Mouse (Mus musculus): ENCODE measurements around the gene Pcyt1a. TPM values are rescaled to one million over a fixed set of nuclear protein-coding genes. Genes with fewer than 3 reads are reported as not detected.

Gene Pcyt1a
- total and polyA plus RNA-seq, 3 experiments, result 36.9 to 53.7 TPM; not detected in 1

DNA sequence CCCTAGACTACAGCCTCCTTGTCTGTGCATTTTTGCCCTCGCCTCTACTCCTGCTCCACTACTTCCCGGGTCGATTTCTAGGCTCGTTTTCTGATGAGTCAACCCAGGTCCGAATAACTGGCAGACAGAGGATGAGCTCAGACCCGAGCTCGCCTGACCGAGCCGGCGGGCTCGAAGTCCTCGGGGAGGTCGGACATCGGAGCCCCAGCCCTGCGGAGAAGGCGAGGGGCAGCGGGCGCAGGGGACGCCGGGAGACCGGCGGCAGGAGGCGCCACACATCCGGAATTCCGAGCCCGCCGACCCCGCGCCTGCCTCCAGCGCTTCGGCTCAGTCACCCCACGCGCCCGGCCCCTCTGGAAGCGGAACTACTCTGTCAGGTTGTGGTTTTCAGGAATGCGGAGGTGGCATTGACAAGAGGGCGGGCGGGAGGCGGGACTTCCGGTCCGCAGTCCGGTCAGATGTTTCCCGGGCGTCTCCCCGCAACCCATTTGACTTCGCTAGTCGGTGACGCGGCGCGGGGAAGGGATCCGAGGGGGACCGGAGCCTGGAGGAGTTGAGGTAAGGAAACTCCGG, at the start of gene Pcyt1a (continued):
- peak; percentile 82 for TF ChIP-seq NELFE (IDR thresholded peaks at IDR 0.05; ENCODE audit: low read depth, low read length)
- TF ChIP-seq UBTF (IDR thresholded peaks at IDR 0.05; ENCODE audit: borderline replicate concordance, insufficient read depth, low read depth, low read length), result peak; percentile 99
- TF ChIP-seq ETS1 (IDR thresholded peaks at IDR 0.05; ENCODE audit: low read depth, low read length), result peak; percentile 86

DNA sequence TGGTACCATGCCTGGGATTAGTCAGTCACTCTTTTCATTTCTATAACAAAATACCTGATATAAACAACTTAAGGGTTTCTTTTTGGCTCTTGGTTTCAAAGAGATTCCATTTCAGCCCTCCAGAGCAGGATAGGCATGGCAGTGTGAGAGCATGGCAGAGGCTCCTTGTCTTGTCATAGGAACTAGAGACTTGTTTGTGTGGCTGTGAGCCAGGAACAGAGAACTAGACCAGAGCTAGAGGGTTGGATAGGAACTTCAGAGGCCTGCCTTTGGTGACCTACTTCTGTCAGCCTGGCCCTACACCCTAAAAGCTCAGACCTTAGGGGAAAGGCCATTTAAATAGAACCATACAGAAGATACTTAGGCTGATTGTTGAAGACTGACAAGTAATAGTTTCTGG, 47.8 kb upstream of the Pcyt1a start:
- Histone ChIP-seq H3K4me3 (ENCODE audit: control insufficient read depth in 1 of 2, insufficient read depth in 1 of 2, low read depth in 2 of 2, low read length in 2 of 2) (no peak overlapping the region), H3K4me1 (ENCODE audit: control insufficient read depth in 1 of 2, insufficient read depth in 2 of 2, low read length in 2 of 2) (peaks cover 7 to 16% of the 10 kb centered on the region in 2 experiments), H3K9me3 (replicated peaks; ENCODE audit: insufficient read depth, low read length) (no peaks in the 10 kb centered on the region), H3K79me2 (ENCODE audit: control insufficient read depth, insufficient read depth, low read length, poor library complexity) (no peaks in the 10 kb centered on the region), H3K27ac (ENCODE audit: control insufficient read depth, low read depth, low read length) (no peak overlapping the region), H3K36me3 (ENCODE audit: control insufficient read depth in 1 of 2, insufficient read depth in 2 of 2, low read length in 2 of 2) (peaks cover 8 to 28% of the 10 kb centered on the region in 2 experiments), H3K27me3 (ENCODE audit: control insufficient read depth in 1 of 2, insufficient read depth in 2 of 2, low read length in 2 of 2) (no peaks in the 10 kb centered on the region), H3K9ac (ENCODE audit: control insufficient read depth, low read depth, low read length, poor library complexity, severe bottlenecking) (no peak overlapping the region)
- no peak for DNase-seq (ENCODE audit: low read depth, low spot score)
- TF ChIP-seq USF1 (IDR thresholded peaks at IDR 0.05; ENCODE audit: low read depth, low read length) (no peak), E2F4 (IDR thresholded peaks at IDR 0.05; ENCODE audit: borderline replicate concordance, low read depth, low read length) (no peak), MEF2A (IDR thresholded peaks at IDR 0.05; ENCODE audit: extremely low read depth, insufficient replicate concordance, low read depth, low read length, poor library complexity, severe bottlenecking) (no peak), GATA1 (IDR thresholded peaks at IDR 0.05; ENCODE audit: low read depth, low read length) (no peak), JUND (IDR thresholded peaks at IDR 0.05; ENCODE audit: low read depth, low read length) (no peak), RCOR1 (IDR thresholded peaks at IDR 0.05; ENCODE audit: low read depth, low read length) (no peak), EP300 (IDR thresholded peaks at IDR 0.05; ENCODE audit: low read depth in 1 of 2, low read length in 2 of 2) (no peak), MAX (IDR thresholded peaks at IDR 0.05; ENCODE audit: low read length) (no peak), GABPA (IDR thresholded peaks at IDR 0.05; ENCODE audit: low read depth, low read length) (no peak), NRF1 (IDR thresholded peaks at IDR 0.05; ENCODE audit: insufficient read depth, low read depth, low read length, poor library complexity, severe bottlenecking) (no peak), ZKSCAN1 (IDR thresholded peaks at IDR 0.05; ENCODE audit: low read depth, low read length) (no peak)

DNA sequence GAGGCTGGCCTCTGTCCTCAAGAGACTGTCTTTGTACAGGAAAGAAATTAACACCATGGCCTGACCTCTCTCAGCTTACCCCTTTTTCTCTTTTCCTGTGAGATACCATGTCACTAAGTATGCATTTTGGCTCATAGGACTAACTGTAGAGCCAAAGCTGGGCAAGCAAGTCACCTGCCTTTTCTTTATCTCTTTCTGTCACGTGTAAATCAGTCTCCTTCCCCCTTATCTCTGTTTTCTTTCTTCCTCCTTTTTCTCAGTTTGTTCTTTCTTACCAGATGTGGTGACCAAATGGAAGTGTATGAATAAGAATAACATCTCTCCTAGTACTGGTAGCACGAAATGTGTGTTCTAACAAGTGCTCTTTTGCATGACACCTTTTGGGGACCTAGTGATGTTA, 45.8 kb upstream of the Pcyt1a start:
- Histone ChIP-seq H3K79me2 (ENCODE audit: control insufficient read depth, insufficient read depth, low read length, poor library complexity) (no peaks in the 10 kb centered on the region), H3K36me3 (ENCODE audit: control insufficient read depth in 1 of 2, insufficient read depth in 2 of 2, low read length in 2 of 2) (peaks cover 8 to 46% of the 10 kb centered on the region in 2 experiments)
- TF ChIP-seq ELF1 (IDR thresholded peaks at IDR 0.05; ENCODE audit: low read depth, low read length), result 0 out of 2 replicates have a peak, but pooled peaks have one; percentile 10
- no peak for TF ChIP-seq POLR2AphosphoS2 (IDR thresholded peaks at IDR 0.05; ENCODE audit: low read length)
- TF ChIP-seq MEF2A (IDR thresholded peaks at IDR 0.05; ENCODE audit: extremely low read depth, insufficient replicate concordance, low read depth, low read length, poor library complexity, severe bottlenecking), result 0 out of 2 replicates have a peak, but pooled peaks have one; percentile 13
- no peak for TF ChIP-seq ZMIZ1 (IDR thresholded peaks at IDR 0.05; ENCODE audit: low read depth, low read length)
- TF ChIP-seq MAX (IDR thresholded peaks at IDR 0.05; ENCODE audit: low read length), result peak; percentile 68; the same call in 1 of the 2 replicates
- TF ChIP-seq GATA1 (IDR thresholded peaks at IDR 0.05; ENCODE audit: low read depth, low read length), result peak; percentile 87
- TF ChIP-seq UBTF (IDR thresholded peaks at IDR 0.05; ENCODE audit: borderline replicate concordance, insufficient read depth, low read depth, low read length), result no peak
- TF ChIP-seq RCOR1 (IDR thresholded peaks at IDR 0.05; ENCODE audit: low read depth, low read length), result peak; percentile 90
- TF ChIP-seq NRF1 (IDR thresholded peaks at IDR 0.05; ENCODE audit: insufficient read depth, low read depth, low read length, poor library complexity, severe bottlenecking), result no peak
- peak; percentile 80 for TF ChIP-seq ETS1 (IDR thresholded peaks at IDR 0.05; ENCODE audit: low read depth, low read length)
- TF ChIP-seq TBP (IDR thresholded peaks at IDR 0.05; ENCODE audit: low read depth, low read length), result no peak
- no peak for TF ChIP-seq POLR2AphosphoS5 (IDR thresholded peaks at IDR 0.05; ENCODE audit: borderline replicate concordance, low read depth, low read length)
- peak; percentile 66 for TF ChIP-seq SIN3A (IDR thresholded peaks at IDR 0.05; ENCODE audit: low read length)
- no peak for TF ChIP-seq CTCF (IDR thresholded peaks at IDR 0.05 in 2 of 3, conservative IDR thresholded peaks at IDR 0.05 in 1 of 3; ENCODE audit: control insufficient read depth in 1 of 3, insufficient read depth in 1 of 3, low read depth in 2 of 3, low read length in 3 of 3, poor library complexity in 1 of 3, severe bottlenecking in 1 of 3)
- TF ChIP-seq JUND (IDR thresholded peaks at IDR 0.05; ENCODE audit: low read depth, low read length), result no peak
- no peak for TF ChIP-seq MAFK (IDR thresholded peaks at IDR 0.05; ENCODE audit: borderline replicate concordance, low read depth, low read length)
- peak; percentile 79 for TF ChIP-seq TCF12 (IDR thresholded peaks at IDR 0.05; ENCODE audit: low read depth, low read length)
- TF ChIP-seq ZC3H11A (IDR thresholded peaks at IDR 0.05; ENCODE audit: low read depth, low read length), result no peak
- TF ChIP-seq CHD2 (IDR thresholded peaks at IDR 0.05; ENCODE audit: low read length), result no peak
- TF ChIP-seq HCFC1 (IDR thresholded peaks at IDR 0.05; ENCODE audit: low read depth, low read length), result no peak
- no peak for TF ChIP-seq KAT2A (conservative IDR thresholded peaks at IDR 0.05; ENCODE audit: low read depth, low read length)

More for the DNA sequence above, 45.8 kb upstream of the Pcyt1a start:
- peak; percentile 27 for DNase-seq (ENCODE audit: low read depth, low spot score)
- Histone ChIP-seq H3K4me3 (ENCODE audit: control insufficient read depth in 1 of 2, insufficient read depth in 1 of 2, low read depth in 2 of 2, low read length in 2 of 2) (no peak overlapping the region), H3K27me3 (ENCODE audit: control insufficient read depth in 1 of 2, insufficient read depth in 2 of 2, low read length in 2 of 2) (no peaks in the 10 kb centered on the region), H3K4me1 (ENCODE audit: control insufficient read depth in 1 of 2, insufficient read depth in 2 of 2, low read length in 2 of 2) (peaks cover 12 to 28% of the 10 kb centered on the region in 2 experiments), H3K9me3 (replicated peaks; ENCODE audit: insufficient read depth, low read length) (no peaks in the 10 kb centered on the region), H3K9ac (ENCODE audit: control insufficient read depth, low read depth, low read length, poor library complexity, severe bottlenecking) (no peak overlapping the region), H3K27ac (ENCODE audit: control insufficient read depth, low read depth, low read length) (peak overlapping the region; percentile 79)

All from MEL (cell line).